Mouse (Mus musculus) T-cell, adult 2 months (primary cell): ENCODE data around the gene Ceacam20.
"Not testable (repeated sequence)": the region's sequence is repeated elsewhere in the genome, so short reads cannot be mapped to it uniquely, and the experiment has no call there.

Experiments used
- DNase-seq: peaks from one replicate; pipeline ENCODE4 v3.0.0; 2022; ENCODE audit warnings: low spot score

Gene Ceacam20

DNA sequence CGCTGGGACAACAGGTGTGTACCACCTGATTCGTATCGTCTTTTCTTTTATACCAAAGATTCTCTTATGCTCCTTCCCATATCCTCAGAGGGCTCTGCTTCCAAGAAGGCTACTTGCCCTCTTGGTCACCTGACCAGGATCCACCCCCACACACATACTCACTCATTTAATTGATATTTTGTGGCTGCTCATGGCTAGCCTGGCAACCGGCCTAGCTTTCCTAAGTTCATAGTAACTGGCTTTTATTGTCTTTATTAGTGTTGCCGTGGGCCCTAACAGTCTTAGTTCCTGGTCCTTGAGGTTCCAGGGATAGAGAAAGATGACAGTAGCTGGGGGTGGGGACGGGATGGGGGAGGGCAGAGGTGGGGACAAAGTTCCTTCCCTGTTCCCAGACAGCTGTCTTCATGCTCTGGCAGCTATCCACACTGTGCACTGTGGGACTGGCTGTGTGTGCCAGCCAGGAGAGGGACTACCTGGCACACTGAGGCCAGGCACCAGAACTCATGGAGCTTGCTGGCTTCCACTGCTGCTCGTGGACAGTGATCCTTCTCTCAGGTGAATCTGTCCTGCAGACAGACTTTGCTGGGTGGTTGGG, at the start of gene Ceacam20:
Gene Ceacam20 (plus strand): TSS at position 428 of the 595 bp plus-strand sequence.
- no peak for DNase-seq

DNA sequence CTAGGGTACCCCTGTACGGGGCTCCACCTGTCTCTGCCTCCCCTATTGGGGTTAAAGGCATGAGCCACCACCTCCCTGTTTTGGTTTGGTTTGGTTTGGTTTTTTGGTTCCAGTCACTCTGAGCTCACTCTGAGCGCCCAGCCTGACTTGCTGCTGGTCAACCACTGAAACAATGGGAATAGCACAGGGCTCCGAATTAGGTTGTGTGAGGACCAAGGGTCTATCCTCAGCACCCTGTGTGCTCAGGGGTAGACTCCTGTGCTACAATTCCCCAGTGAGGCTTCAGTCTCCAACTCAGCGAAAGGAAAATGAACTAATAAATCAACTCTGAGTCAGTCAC, 45.1 kb upstream of the Ceacam20 start:
- DNase-seq: no peak

DNA sequence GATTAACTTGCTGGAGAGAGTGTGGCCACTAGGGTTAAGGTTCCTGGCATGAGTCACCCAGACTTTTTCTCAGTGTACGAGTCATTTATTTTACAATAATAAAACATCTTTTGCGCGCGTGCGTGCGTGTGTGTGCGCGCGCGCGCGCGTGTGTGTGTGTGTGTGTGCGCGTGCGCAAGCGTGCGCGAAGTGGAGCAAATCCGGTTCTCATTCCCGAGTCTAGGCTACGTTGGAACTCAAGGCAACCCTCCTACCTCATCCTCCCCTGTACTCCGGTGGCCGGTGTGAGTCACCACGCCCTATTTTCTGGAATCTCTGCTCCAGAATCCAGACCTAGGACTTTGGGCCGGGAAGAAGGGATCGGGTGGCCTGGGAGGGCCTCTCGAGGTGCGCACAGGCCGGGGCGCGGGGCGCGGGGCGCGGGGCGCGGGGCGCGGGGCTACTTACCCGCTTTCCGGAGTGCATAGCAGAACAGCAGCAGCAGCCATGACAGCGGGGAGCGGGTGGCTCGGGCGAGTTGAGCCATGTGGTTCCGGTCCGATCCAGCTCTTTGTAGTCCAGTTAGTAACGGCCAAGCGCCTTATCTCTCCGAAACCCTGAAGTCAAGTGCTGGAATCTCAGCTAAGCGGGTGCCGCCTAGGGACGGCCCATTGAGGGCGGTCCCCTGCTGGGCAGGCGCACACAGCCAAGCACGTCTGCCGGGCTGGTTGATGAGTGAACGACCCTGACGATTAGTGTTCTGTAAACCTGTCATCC, 44.5 kb upstream of the Ceacam20 start, which contains the start of gene Pvr:
Gene Pvr (minus strand): TSS at position 655 of the 756 bp plus-strand sequence.
- peak; percentile 70 for DNase-seq

DNA sequence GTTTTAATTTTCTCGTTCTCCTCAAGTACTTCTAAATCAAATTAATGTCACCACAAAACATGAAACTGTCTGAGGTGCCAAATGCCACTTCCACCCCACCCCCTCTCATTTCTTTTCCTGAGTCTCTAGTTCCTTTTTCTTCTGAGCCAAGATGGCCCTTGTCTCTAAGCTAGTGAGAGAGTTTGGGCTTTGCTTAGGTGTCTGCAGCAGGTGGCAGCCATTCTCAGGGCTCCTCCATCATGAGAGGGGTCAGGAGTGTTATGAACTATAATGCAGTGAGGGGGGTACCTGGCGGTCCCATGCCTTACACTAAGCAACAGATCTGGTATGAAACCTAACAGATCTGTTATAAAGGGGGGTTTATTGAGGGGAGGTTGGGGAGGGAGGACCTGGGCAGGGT, 41.9 kb upstream of the Ceacam20 start:
- DNase-seq: no peak

DNA sequence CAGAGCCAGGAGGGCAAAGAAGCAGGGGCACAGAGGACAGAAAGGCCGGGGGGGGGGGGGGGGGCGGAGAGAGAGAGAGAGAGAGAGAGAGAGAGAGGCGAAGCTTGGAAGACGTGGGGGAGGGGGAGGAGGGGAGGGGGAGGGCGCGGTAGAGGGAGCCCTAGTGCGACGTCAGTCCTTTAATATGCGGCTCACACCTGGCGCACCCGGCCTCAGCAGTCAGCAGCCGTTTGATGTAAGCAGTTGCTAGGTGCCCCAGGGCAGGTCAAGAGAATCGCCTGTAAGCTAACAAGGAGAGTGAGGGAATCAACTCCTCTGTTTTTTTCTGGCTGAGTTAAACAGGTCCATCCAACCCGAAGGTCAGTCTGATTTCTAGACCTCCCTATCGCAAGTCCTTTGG, 41.4 kb upstream of the Ceacam20 start:
- DNase-seq: peak; percentile 39

DNA sequence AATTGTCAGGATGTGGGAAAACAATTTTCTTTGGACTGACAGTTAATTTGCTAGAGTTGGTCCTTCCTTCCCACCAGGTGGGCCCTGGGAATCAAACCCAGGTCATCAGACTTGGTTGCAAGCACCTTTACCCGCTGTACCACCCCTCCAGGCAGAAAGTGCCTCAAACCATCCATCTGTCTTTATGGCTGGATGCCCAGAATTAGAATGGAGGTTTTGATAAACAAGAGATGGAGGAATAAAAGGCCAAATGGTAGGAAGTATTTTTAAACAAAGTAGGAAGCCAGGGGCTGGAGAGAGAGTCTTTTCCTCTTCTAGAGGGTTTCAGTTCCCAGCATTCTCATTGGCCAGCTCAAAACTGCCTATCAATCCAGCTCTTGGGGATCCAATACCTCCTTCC, 39.8 kb upstream of the Ceacam20 start:
- DNase-seq: no peak

DNA sequence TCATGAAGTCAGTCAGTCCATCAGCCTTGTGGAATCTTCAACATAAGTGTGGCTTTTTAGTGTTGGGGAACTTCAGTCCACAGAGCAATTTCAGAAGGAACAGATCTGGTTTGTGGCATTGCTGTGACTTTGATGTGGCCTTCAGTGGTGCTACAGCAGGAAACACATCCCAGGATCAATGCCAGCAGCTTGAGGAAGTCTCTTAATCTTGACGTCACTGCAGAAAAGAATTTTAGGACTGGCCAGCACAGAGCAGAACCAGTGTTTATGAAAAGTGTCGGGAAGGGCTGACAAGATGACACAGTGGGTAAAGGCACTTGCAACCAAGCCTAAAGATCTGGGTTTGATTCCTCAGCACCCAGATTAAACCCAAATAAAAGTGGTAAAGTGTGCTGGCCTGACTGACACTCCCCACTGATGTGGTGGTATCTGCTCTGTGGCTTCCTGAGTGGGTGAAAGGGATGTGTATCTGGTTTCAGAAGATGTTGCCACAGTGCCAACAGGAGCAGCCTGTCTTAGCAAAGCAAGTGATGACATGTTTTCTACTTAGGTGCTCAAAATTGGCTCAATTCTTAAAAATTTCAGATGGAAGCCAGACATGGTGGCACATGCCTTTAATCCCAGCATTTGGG, 38.2 kb upstream of the Ceacam20 start:
- peak; percentile 72 for DNase-seq

DNA sequence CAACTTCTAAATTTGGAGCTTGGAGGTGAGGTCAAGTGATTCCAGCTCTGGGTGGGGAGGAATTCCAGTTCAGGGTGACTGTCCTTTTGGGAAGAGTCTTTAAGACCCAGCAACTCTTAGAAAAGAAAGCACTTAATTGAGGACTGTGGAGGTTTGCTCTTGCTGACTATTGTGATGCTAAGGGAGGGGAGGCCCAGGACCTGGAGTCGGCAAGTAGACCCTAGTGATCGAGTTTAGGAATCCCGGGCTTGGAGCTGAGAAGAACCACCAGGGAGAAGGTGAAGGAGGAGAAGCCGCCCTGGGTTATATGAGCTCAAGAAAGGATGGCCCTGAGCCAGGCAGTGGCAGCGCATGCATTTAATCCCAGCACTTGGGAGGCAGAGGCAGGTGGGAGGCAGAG, 36.7 kb upstream of the Ceacam20 start:
- no peak for DNase-seq

DNA sequence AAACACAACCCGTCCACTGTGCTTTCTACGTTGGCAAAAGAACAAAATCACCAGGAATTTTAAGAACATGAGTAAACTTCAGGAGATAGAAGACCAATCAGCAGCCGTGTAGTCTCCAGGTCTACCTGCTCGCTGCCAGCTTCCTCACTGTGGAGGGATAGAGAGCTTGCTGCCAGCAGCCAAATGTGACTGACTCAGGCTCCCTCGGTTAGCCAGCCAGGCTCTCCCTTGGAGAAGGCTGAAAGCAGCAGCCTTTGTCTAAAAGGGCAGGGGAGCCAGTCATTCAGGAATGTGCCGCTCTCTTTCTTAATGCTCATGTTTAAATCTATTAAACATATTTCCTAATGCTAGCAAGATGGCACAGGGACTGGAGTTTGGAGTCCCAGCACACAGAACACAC, 34.7 kb upstream of the Ceacam20 start:
- DNase-seq: not testable (repeated sequence)

DNA sequence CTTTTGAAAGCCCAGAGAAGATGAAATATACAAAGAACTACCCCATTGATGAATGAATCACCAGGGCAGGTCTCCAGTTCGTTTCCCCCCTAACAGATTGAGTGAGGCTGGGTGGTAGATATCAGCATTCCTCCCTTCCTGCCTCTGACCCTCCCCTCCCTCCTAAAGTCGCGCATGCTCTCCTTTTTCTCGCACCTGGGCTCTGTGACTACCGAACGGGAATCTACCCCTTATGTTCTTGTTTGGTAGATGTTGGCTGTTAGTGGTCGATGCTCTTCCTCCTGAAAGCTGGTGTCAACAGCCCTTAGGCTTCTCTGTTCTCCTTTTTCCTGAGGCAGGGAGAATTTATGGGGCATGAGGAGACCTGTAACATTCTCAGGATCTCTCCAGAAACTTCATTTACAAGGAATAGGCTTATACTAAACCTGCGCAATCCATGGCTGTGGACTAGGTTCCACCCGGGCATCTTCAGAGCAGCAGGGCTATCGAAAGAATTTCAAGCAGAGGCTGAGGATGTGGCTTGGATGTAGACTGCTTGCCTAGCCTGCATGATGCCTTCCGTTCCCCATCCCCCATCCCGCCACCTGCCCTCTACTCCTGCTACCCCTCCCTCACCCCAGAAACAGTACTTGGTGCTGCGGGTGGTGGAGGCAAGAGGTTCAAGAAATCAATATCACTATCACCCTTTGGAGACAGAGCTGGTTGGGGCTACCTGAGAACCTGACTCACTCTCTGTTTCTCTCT, 32.9 kb upstream of the Ceacam20 start:
- DNase-seq: peak; percentile 86

DNA sequence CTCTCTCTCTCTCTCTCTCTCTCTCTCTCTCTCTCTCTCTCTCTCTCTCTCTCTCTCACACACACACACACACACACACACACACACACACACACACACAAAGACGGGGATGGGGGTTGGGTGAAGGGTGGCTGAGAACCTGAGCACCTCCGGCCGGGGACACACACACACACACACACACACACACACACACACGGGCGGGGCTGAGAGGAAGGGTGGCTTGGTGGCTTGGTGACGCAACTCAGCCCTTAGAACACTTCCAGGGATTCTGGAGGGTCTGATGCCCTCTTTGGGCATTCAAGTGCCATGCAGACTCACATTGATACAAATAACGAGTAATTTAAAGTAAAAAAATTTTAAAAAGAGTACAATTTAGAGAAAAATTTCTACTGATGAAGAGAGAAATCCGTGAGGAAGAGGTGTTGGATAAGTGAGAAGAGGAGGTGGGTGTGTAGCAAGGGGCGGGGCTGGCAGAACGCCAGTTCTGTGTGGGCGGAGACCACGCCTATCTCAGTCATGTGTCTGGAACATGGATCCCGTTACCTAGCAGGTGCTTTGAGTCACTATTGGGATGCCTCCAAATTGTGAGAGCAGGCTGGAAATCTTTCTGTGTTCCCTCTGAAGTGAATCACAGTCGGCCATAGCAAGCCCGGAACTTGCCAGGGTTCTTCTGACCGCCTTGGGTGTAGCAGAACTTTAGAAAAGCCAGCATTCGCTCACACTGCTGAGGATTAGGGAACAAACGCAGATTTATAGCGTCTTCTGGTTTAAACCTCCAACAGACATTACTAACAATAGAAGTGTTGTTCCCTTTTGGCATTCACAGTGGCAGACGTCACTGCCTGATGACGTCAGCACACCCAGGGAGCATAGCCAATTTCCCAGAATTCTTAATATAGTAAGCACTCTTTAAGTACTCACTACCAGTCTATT, 32.1 kb upstream of the Ceacam20 start:
- DNase-seq: peak; percentile 78

DNA sequence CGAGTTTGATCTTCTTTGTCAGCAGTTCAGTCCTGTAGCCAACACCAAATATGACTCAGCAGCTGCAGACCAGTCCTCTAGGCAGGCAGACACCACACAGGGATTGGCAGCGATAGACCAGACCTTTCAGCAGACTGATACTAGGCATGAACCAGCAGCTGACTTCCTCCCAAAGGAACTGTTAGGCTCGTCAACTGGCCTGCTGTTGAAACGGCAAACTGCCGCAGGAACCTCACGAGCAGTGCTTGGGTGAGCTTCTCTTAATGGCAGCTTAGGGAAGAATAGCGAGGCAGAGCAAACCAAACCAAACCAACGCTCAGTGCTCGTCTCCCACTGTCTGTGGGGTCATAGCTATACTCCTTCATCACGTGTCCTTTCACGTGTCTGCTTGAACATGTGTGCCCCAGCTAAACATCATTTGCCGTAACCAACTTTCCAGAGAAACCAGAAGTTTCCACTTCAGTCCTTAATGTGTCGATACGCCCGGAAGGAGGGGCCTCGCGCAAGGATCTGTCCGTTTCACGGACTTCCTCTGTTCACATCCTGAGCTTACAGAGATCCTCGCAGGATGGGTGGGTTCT, 30.0 kb upstream of the Ceacam20 start:
- peak; percentile 34 for DNase-seq

DNA sequence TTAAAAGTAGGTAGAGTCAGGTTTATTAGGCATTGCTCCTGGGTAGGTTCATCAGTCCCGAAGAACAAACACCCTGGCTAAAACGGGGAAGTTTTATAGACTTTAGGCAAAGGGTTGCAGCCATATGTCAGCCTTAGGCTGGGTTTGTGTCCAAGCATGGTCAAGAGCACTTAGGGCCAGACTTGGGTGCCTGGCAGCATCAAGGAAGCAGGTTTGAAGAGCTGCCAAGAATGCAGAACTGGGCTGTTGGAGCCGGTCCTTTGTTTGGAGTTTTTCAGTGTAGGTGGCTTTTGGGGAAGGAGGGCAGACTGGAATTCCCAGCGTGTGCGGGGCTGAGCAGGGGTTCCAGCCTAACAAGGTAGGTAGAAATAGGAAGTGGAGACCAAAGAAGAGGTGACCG, 29.3 kb upstream of the Ceacam20 start:
- no peak for DNase-seq

DNA sequence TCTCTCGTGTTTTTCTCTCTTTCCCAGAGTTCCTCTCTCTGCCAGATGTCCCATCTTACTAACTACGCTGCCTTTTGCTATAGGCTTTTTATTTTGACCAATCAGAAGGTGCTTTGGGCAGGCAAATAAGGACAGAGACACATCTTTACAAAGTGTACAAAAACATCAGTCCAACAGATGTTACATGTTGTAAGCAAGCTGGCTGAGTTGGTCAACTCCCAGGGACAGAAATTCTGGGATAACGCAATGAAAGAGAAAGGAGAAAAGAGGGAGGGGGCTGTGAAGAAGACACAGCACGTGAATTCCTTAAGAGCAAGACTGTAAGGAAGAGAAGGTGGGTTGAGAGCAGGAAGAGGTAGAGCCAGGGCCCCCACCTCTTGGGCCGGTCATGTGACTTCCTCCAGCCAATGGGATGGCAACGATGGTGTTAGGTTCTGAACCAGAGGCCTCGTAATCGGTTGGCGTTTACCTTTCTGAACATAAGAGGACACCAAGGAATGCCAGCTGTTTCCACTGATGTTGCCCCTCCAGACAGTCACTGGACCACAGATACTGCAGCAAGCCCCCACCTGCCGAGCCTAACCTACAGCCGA, 27.9 kb upstream of the Ceacam20 start:
- no peak for DNase-seq

DNA sequence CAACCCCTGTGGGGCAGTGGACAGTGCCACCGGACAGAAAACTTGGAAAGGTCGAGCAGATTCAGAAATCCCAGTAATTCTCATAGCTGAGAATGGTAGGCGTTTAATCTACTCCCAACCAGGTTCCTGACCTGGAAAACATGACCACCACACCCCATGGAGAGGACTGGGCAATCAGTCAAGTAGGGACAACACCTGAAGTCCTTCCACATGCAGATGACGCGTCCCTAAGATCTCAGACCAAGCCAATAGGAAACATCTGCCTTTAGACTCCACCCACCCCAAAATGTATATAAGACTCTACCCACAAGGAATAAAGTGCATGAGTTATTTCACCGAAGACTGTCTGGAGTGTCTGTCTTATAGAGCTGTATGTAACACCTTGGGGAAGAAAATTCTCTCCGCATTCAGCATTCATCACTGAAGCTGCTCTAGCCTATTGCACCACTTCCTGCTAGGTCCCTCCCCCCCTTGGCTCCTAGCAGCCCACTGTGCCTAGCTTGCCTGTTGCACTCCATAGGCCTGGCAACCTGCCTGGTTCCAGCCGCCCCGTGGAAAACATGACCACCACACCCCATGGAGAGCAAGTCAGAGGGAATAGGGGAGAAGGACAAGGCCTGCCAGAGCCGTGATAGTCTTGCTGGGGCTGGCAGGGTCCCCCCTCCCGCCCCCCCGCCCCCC, 25.5 kb upstream of the Ceacam20 start:
- peak; percentile 75 for DNase-seq

DNA sequence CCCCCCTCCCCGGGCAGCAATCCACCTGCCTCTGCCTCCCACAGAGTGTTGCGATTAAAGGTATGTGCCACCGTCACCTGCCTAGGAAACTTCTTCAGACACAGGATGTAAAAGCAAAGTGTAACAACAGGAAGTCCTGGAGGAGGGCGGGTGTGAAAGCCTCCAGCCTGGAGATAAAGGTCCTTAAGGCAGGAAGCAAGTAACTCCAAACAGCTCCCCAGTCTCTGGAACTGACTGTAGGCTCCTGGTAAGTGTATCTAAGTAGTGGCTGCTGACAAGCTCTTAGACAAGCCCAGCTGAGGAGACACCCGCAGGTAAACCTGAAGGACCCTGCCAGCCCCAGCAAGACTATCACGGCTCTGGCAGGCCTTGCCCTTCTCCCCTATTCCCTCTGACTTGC, 25.0 kb upstream of the Ceacam20 start:
- DNase-seq: peak; percentile 85

DNA sequence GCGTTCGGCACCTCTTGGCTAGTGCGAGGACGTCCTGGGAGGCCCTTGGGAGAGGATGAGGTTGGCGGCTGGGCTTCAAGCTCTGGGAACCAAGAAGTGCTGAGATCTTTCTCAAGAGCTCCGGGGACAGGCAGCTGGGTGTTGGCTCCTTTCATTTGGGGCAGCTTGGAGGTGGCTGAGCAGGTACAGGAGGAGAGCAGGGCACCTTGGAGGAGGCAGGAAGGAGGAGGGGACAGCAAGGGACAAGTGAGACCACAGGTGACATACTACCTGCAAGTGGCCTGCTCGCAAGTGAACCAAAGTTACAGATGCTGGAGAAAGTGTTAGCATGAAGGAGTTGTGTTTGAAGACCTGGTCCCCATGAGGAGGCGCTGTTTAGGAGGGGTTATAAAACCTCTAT, 20.5 kb upstream of the Ceacam20 start:
- no peak for DNase-seq

DNA sequence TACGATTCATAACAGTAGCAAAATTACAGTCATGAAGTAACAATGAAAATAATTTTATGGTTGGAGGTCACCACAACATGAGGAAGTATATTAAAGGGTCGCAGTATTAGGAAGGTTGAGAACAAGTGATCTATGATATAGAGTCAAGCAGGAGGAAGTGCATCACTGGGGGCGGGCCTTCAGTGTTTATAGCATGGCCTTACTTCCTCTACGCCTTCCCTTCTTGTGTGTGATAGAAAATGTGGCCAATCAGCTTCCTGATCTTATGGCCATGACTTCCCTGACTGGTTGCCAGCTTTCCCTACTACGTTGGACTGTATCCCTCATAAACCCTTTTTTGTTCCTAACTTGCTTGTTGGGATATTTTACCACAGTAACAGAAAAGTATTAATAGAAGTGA, 20.0 kb upstream of the Ceacam20 start:
- peak; percentile 46 for DNase-seq

DNA sequence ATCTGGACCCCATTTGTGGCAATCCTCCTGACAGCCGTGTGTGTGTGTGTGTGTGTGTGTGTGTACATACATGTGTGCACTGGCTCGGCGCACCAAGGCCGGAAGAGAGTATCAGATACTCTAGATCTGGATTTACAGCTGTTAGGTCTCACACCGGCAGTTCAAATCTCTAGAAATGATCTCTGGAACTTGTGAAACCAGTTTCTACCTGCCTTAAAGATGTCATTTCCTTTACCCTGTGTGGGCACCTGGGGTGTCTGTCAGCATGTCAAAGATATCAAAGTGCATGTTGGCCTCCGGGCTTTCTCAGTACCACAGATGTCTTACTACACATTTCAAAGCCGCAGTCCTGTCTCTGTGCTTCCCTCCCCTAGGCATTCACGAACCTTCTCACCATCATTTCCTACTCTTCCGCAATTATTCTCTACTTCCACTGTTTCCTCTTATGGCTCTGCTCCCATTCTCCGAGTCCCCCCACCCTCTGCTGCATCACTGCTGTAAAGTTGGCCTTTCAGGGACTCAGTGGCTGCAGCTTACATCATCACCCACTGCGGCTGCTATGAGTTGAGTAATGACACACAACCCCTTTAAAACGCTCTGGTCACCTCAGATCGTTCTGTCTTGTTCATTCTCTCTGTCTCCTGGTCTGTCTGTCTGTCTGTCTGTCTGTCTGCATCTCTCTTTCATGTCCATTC, 19.2 kb upstream of the Ceacam20 start:
- peak; percentile 79 for DNase-seq

DNA sequence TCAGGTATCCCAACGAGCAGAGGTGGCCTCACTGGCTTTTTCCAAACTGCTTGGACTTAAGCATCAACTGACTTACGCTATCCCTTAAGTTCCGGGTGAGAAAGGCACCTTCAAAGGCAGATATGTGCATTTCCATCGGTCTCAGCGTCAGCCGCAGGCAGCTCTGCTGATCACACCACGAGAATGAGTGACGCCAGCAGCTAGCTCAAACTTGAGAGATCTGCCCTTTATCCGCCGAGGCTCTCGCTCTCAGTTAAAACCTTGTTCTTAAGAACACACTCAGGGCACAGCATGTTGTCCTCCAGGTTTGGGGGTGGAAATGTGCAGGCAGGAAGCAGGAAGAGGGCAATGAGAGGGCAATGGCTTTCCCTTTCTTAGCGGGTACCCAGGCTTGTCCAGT, 16.3 kb upstream of the Ceacam20 start:
- peak; percentile 59 for DNase-seq
